Mouse (Mus musculus): ENCODE data around the gene Gal3st2. TPM values are rescaled to one million over a fixed set of nuclear protein-coding genes. Genes with fewer than 3 reads are reported as not detected.

The Gal3st2 gene
- polyA plus RNA-seq, 1 experiment from 2014 or later, result 0.11 TPM

Other genes starting within 250 kb of the Gal3st2 start
- gene Stk25, start 202.6 kb upstream of the Gal3st2 start, polyA plus RNA-seq (2015; fragmentation: Nextera tagmentation; extraction: Ambion mirVana), result 176 and 183 TPM in 2 replicates
- gene Bok, start 175.6 kb upstream of the Gal3st2 start, polyA plus RNA-seq (2015; fragmentation: Nextera tagmentation; extraction: Ambion mirVana), result 65.9 and 68.1 TPM in 2 replicates
- gene Atg4b, start 109.8 kb upstream of the Gal3st2 start, polyA plus RNA-seq (2015; fragmentation: Nextera tagmentation; extraction: Ambion mirVana), result 72.1 and 80.3 TPM in 2 replicates
- gene Thap4, start 106.4 kb upstream of the Gal3st2 start, polyA plus RNA-seq (2015; fragmentation: Nextera tagmentation; extraction: Ambion mirVana), result 47.2 and 49.7 TPM in 2 replicates
- gene Dtymk, start 59.4 kb upstream of the Gal3st2 start, polyA plus RNA-seq (2015; fragmentation: Nextera tagmentation; extraction: Ambion mirVana), result 231 and 238 TPM in 2 replicates
- gene Ing5, start 57.3 kb upstream of the Gal3st2 start, polyA plus RNA-seq (2015; fragmentation: Nextera tagmentation; extraction: Ambion mirVana), result 20.1 and 21.1 TPM in 2 replicates
- 15.4 and 17.2 TPM in 2 replicates for gene D2hgdh, start 36.4 kb upstream of the Gal3st2 start, polyA plus RNA-seq (2015; fragmentation: Nextera tagmentation; extraction: Ambion mirVana)
- not detected in 2 replicates for gene Gal3st2b, start 57.0 kb downstream of the Gal3st2 start, polyA plus RNA-seq (2015; fragmentation: Nextera tagmentation; extraction: Ambion mirVana)
- not detected in 2 replicates for gene Gal3st2c, start 129.2 kb downstream of the Gal3st2 start, polyA plus RNA-seq (2015; fragmentation: Nextera tagmentation; extraction: Ambion mirVana)
- gene Neu4, start 159.1 kb downstream of the Gal3st2 start, polyA plus RNA-seq (2015; fragmentation: Nextera tagmentation; extraction: Ambion mirVana), result not detected in 2 replicates
- 0.30 and 0.43 TPM in 2 replicates for gene Pdcd1, start 191.2 kb downstream of the Gal3st2 start, polyA plus RNA-seq (2015; fragmentation: Nextera tagmentation; extraction: Ambion mirVana)

All from lung, embryonic 16.5 days (tissue).